Mouse (Mus musculus) bone marrow, adult 2 months (tissue): ENCODE data around the gene Drc3. TPM values are rescaled to one million over a fixed set of nuclear protein-coding genes. Genes with fewer than 3 reads are reported as not detected.

Source experiments
- H3K27ac ChIP-seq: fragments of 200-500 bp; 2 replicates; pipeline ENCODE4 v1.5.1; 2012; ENCODE audit warnings: low read depth, mild to moderate bottlenecking, control low read depth, inconsistent platforms, low read length; ENCODE audit not compliant: control insufficient read depth, poor library complexity, insufficient read depth
- H3K4me1 ChIP-seq: fragments of 200-500 bp; 2 replicates; pipeline ENCODE4 v1.6.1; 2011; ENCODE audit warnings: low read length; ENCODE audit not compliant: control insufficient read depth, insufficient read depth
- H3K4me3 ChIP-seq: fragments of 200-500 bp; replicated peaks from 2 replicates; pipeline ENCODE3; 2011; ENCODE audit warnings: mild to moderate bottlenecking, low read depth, low read length, control low read depth; ENCODE audit not compliant: control insufficient read depth
- CTCF ChIP-seq: fragments of 200-500 bp; IDR thresholded peaks from 2 replicates; pipeline ENCODE4 v1.5.1; 2011; ENCODE audit warnings: low read length, control low read depth; ENCODE audit not compliant: control insufficient read depth, insufficient read depth
- POLR2A ChIP-seq: fragments of 200-500 bp; IDR thresholded peaks from 2 replicates; pipeline ENCODE4 v1.6.1; 2011; ENCODE audit warnings: low read depth, mild to moderate bottlenecking, control low read depth, low read length, borderline replicate concordance; ENCODE audit not compliant: control insufficient read depth
- WGBS: fragments of 180-500 bp; shearing (Covaris S2); methylation state at CpG from one replicate; pipeline ENCODE4 v1.1.7; 2018; 5-methylcytosine and 5-hydroxymethylcytosine counted together
- polyA plus RNA-seq: library from polyadenylated mRNA; stranded (reverse); fragments of >200 nt; gene quantifications from 2 replicates; pipeline ENCODE4 v1.2.4, GENCODE M21; 2011; ENCODE audit warnings: low replicate concordance; ENCODE audit not compliant: missing spikeins, insufficient read depth, insufficient read length

Drc3 gene
- polyA plus RNA-seq, 1 experiment = not detected

DNA sequence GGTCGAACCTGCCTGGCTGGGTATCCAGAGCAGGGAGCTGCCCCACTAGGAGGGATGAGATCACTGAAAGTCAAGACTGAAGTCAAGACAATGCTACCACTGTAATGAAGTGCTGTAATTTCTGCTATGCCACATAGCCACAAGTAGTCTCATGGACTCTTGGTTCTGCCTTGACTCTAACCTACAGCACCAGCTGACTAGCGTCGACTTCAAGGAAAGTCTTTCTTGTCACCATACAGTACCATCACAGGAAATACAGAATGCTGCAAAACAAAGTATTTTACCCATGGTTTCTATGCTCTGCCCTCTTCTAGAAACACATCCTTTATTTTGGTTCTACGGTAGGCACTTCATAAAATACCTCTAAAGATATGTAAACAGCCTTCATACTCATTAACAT lies 22.6 kb upstream of the Drc3 start:
- no peak overlapping the region for H3K27ac ChIP-seq
- no peak for TF ChIP-seq POLR2A
- TF ChIP-seq CTCF = no peak
- H3K4me3 ChIP-seq = no peak overlapping the region
- WGBS = 80% methylated on average over 4 of the region's 4 CpGs
- no peaks in the 10 kb centered on the region for H3K4me1 ChIP-seq

GRCm38 (mm10) chr11:60333461-60333860 lies 19.7 kb upstream of the Drc3 start:
- H3K4me1 ChIP-seq = no peaks in the 10 kb centered on the region; the same call in 1 of the 2 replicates
- no peak for TF ChIP-seq POLR2A
- no peak for TF ChIP-seq CTCF
- no peak overlapping the region for H3K4me3 ChIP-seq
- WGBS = 90% methylated on average over 5 of the region's 5 CpGs
- no peak overlapping the region for H3K27ac ChIP-seq

DNA sequence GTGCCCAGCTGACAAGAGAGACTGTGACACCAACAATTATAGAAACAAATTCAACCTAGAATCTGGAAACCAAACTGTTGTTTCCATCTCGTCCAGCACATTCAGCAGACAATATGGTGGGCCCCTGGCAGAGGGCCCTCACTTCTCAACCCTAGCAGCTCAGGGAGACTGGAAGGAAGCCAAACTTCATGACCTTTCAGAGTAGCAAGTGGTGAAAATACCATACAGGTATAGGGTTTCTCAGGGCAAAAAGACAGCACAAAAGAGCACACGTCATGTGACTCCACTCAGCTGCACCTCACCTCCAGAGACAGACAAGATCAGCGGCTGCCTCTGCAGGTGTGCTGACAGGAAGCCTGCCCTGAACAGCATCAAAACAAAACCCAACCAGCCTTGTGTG lies 19.0 kb upstream of the Drc3 start:
- Histone ChIP-seq H3K4me1 (no peaks in the 10 kb centered on the region; the same call in 1 of the 2 replicates), H3K27ac (no peak overlapping the region), H3K4me3 (no peak overlapping the region)
- 81% methylated on average over 3 of the region's 3 CpGs for WGBS
- TF ChIP-seq POLR2A = no peak
- no peak for TF ChIP-seq CTCF

- Histone ChIP-seq H3K4me1 (no peaks in the 10 kb centered on the region; the same call in 1 of the 2 replicates), H3K4me3 (no peak overlapping the region), H3K27ac (no peak overlapping the region)
- TF ChIP-seq POLR2A = no peak
- TF ChIP-seq CTCF = no peak
- WGBS = 84% methylated on average over 2 of the region's 2 CpGs
Observed at GRCm38 (mm10) chr11:60335771-60336170, 17.4 kb upstream of the Drc3 start.

- Histone ChIP-seq H3K4me1 (no peaks in the 10 kb centered on the region; the same call in 1 of the 2 replicates), H3K4me3 (no peak overlapping the region), H3K27ac (no peak overlapping the region)
- TF ChIP-seq POLR2A = no peak
- TF ChIP-seq CTCF = peak; percentile 62
- 80% methylated on average over 4 of the region's 4 CpGs for WGBS
Observed at GRCm38 (mm10) chr11:60338291-60338690, 14.8 kb upstream of the Drc3 start.

DNA sequence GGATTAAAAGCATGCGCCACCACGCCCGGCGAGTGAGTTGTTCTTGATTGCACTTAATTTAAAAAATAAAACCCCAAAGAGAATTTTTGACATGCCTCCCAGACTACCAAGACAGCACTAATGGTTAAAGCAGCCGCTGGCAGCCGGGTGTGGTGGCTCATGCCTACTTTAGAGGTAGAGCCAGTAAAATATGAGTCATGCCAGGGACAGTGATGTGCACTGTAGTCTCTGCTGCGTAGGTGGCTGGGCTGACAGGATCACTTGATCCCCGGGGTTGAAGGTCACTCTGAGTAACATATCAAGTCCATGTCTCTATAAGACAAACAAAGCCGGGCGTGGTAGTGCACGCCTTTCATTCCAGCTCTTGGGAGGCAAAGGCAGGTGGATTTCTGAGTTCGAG lies 13.8 kb upstream of the Drc3 start:
- Histone ChIP-seq H3K4me1 (no peaks in the 10 kb centered on the region; the same call in 1 of the 2 replicates), H3K27ac (no peak overlapping the region), H3K4me3 (no peak overlapping the region)
- 84% methylated on average over 12 of the region's 12 CpGs for WGBS
- TF ChIP-seq POLR2A (no peak), CTCF (no peak)

DNA sequence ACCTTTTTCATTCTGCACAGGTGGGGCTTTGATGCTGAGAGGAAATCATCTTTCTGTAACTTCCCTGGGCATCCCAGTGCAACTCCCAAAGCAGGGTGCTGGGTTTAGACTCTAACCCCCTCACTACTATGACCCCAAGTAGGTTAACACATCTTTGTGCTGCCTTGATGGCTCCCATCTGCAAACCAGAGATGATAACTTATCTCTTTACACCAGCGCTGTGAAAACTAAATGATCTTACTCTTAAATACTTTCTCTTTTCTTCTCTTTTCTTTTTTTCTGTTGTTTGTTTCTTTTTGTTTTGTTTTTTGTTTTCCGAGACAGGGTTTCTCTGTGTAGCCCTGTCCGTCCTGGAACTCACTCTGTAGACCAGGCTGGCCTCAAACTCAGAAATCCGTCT lies 7.3 kb upstream of the Drc3 start:
- Histone ChIP-seq H3K27ac (no peak overlapping the region), H3K4me3 (no peak overlapping the region), H3K4me1 (no peaks in the 10 kb centered on the region)
- TF ChIP-seq POLR2A (no peak), CTCF (no peak)
- WGBS = 80% methylated on average over 4 of the region's 4 CpGs

DNA sequence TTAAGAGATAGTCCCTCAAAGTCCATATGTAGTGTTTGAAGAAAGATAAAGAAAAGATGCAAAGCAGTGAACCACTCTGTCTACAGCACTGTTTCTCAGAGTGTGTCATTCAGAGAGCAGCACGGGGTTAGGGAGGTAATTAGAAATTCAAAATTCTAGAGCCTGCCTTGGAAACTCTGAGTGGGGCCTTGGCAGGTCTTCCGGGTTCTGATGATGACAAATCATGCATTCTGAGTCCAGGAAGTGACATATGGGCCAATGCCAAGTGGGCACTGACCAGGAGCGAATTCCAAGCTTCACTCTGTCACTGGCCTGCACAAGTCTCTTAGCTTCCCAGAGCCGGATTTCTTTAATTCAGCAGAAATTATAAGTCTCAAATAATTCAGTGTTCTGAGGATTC lies 6.6 kb upstream of the Drc3 start:
- WGBS = 66% methylated on average over 4 of the region's 4 CpGs
- Histone ChIP-seq H3K4me1 (no peaks in the 10 kb centered on the region), H3K27ac (no peak overlapping the region), H3K4me3 (no peak overlapping the region)
- TF ChIP-seq CTCF = no peak
- TF ChIP-seq POLR2A = no peak

- peaks cover 1% of the 10 kb centered on the region; the same call in 1 of the 2 replicates for H3K4me1 ChIP-seq
- WGBS = 67% methylated on average over 2 of the region's 2 CpGs
- no peak overlapping the region for H3K4me3 ChIP-seq
- TF ChIP-seq CTCF = no peak
- no peak for TF ChIP-seq POLR2A
- no peak overlapping the region for H3K27ac ChIP-seq
Observed at GRCm38 (mm10) chr11:60351388-60351787, 1.7 kb upstream of the Drc3 start.
